Mouse (Mus musculus): Measurements from ENCODE around the gene Atf7ip2.
"Not testable (repeated sequence)": the region's sequence is repeated elsewhere in the genome, so short reads cannot be mapped to it uniquely, and the experiment has no call there.

Atf7ip2 gene

GRCm38 (mm10) chr16:10192679-10193506 lies at the start of gene Atf7ip2:
Atf7ip2 (plus strand) TSS chr16:10192712.
- DNase-seq (ENCODE audit: low read depth, low spot score) = peak; percentile 71

DNA sequence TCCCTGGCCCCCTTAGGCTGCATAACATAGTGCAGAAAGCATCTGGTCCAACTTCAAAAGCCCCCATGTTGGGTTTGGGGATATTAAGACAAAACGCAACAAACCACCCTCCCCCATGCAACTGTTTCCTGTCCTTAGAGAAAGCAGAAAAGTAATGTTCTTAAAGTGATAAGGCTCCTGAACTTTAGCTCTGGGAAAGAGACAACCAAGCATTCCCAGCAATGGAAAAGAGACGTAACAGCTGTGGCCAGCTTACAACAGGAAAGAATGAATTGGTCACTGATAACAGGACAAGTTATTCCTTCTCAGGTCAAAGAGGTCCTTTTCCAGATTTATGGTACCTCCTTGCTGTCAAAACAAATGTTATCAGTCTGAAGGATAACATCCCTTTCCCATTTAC lies 49.3 kb upstream of the Atf7ip2 start:
- DNase-seq (ENCODE audit: low read depth, low spot score) = no peak

GRCm38 (mm10) chr16:10147401-10147800 lies 45.1 kb upstream of the Atf7ip2 start:
- no peak for DNase-seq (ENCODE audit: low read depth, low spot score)

GRCm38 (mm10) chr16:10169123-10169905 lies 23.2 kb upstream of the Atf7ip2 start:
- DNase-seq (ENCODE audit: low read depth, low spot score) = no peak

DNA sequence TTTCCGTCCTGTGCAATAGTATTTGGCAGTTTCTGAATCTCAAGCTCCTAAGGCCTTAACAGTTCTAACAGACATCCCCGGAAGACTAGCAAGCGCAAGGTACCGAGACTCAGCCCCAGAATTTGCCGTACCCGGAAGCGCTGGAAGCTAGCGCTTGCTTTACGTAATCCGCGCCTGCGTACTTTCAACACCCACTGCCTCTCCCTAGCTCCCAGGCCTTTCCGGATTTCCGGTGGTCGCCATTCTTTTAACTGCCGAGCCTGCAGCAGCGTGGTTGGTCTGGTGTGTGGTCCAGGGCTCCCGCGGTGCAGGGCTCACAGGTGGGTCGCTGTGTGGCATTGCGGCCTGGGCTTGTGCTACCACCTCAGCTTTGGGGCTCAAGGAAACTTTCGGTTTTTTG lies 22.5 kb upstream of the Atf7ip2 start, which contains the start of gene Rpl39l:
TSS of gene Rpl39l (plus strand) at position 222 of the 400 bp plus-strand sequence.
- DNase-seq (ENCODE audit: low read depth, low spot score) = no peak

DNA sequence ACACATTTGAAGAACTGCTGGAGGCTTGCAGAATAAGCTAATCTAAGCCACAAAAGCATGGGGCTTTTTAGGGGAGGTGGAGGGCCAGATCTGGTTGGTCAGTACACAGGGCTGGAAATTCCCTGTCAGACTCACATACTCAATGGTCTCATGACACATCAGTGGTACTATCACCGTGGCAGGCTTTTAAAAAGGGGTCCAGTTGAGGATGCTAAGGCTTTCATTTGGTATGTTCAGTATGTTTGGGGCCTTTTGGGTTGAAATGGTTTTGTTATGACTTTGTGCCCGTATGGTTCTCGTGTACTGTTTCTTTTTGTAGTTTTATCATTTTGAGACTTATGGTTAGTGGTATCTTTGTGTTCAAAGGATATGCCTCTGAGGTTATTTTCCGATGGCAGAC lies 21.2 kb upstream of the Atf7ip2 start:
- DNase-seq (ENCODE audit: low read depth, low spot score) = no peak

- no peak for DNase-seq (ENCODE audit: low read depth, low spot score)
These were observed 20.2 kb upstream of the Atf7ip2 start for GRCm38 (mm10) chr16:10172179-10172820.

GRCm38 (mm10) chr16:10187461-10187860 lies 5.1 kb upstream of the Atf7ip2 start:
- DNase-seq (ENCODE audit: low read depth, low spot score) = not testable (repeated sequence)

- no peak for DNase-seq (ENCODE audit: low read depth, low spot score)
These were observed 16.3 kb downstream of the Atf7ip2 start for GRCm38 (mm10) chr16:10208777-10209176.

DNA sequence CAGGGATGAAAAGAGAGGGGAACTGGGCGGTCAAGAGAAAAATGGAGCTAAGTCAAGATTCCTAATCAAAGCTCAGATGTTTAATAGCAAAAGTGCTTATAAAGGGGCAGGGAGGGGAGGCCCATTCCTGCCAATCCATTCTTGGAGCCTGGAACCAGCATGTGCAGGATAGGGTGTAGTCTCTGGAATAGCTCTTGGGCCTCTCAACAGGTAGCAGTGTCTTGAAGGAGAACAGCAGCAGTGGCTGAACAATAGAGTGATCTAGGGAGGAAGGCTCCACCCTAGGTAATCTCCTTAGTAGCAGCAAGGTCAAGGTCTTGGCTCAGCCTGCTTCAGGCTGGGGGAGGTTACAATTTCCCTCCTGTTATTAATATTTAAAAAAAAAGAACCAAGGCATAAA lies 23.9 kb downstream of the Atf7ip2 start:
- DNase-seq (ENCODE audit: low read depth, low spot score) = not testable (repeated sequence)

GRCm38 (mm10) chr16:10217020-10217419 lies 24.5 kb downstream of the Atf7ip2 start:
- DNase-seq (ENCODE audit: low read depth, low spot score) = not testable (repeated sequence)

DNA sequence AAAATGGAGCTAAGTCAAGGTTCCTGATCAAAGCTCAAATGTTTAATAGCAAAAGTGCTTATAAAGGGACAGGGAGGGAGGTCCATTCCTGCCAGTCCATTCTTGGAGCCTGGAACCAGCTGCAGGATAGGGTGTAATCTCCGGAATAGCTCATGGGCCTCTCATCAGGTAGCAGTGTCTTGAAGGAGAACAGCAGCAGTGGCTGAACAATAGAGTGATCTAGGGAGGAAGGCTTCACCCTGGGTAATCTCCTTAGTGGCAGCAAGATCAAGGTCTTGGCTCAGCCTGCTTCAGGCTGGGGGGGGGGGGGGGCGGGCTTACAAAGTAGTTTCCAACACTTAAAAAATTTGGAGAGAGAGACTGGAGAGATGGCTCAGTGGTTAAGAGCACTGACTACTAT lies 34.8 kb downstream of the Atf7ip2 start:
- no peak for DNase-seq (ENCODE audit: low read depth, low spot score)

GRCm38 (mm10) chr16:10236601-10237000 lies 44.1 kb downstream of the Atf7ip2 start:
- no peak for DNase-seq (ENCODE audit: low read depth, low spot score)

GRCm38 (mm10) chr16:10253993-10254392 lies 61.5 kb downstream of the Atf7ip2 start:
- no peak for DNase-seq (ENCODE audit: low read depth, low spot score)

GRCm38 (mm10) chr16:10272256-10272655 lies 79.7 kb downstream of the Atf7ip2 start:
- peak; percentile 45 for DNase-seq (ENCODE audit: low read depth, low spot score)

DNA sequence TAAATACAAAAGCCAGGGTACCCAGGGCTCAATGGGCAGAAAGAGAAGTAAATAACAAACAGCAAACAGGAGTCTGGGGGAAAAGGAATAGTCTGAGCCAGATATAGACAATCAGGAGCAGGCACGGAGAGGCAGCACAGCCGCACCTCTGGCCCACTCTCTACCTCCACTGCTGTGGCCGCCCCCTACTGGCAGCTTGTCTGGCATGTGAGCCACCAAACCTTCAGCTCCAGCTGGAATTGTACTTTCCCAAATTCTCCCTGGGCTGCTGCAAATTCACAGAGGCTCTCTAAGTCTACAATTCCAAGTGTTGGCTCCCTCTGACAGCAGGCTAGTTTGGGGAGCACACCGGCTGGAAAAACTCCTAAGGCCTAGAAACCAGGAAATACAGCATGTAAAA lies 82.0 kb downstream of the Atf7ip2 start:
- DNase-seq (ENCODE audit: low read depth, low spot score) = no peak

DNA sequence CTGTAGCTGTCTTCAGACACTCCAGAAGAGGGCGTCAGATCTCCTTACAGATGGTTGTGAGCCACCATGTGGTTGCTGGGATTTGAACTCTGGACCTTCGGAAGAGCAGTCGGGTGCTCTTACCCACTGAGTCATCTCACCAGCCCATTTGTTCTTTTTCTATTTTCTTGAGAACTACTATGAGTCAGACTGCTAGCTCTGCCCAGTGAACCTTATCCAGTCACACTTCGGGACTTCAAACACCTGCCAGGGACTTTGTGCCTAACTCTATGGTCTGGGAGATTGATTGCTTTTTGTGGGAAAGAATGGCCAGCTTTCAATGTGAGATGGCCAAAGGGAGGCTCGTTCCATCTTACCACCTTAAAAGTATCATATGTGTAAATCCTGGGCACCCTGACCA lies 84.3 kb downstream of the Atf7ip2 start:
- not testable (repeated sequence) for DNase-seq (ENCODE audit: low read depth, low spot score)

DNA sequence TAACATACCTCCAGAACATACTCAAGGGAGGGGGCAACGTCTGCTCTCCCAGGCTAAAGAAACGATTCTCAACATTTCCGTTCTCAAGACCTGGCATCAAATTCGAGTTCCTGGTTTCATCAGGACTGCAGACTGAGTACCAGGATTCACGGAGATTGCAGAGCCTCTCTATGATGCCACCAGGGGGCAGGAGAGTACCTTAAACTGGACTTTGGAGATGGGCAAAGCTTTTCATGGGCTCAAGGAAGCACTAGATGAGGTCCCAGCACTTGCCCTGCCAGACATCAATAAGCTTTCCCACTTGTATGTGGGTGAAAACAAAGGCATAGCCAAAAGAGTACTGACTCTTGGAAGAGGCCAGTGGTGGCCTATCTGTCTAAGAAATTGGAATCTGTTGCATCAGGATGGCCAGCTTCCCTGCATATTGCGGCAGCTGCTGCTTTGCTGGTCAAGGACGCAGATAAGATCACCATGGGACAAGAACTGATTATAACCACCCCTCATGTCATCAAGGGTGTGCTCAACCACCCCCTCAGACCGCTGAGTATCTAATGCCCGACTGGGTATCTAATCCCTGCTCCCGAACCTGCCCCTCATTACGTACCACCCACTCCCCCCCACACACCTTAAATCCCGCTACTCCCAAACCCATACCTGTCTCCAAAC lies 87.9 kb downstream of the Atf7ip2 start:
- peak; percentile 73 for DNase-seq (ENCODE audit: low read depth, low spot score)

GRCm38 (mm10) chr16:10281890-10282289 lies 89.4 kb downstream of the Atf7ip2 start:
- DNase-seq (ENCODE audit: low read depth, low spot score) = no peak

DNA sequence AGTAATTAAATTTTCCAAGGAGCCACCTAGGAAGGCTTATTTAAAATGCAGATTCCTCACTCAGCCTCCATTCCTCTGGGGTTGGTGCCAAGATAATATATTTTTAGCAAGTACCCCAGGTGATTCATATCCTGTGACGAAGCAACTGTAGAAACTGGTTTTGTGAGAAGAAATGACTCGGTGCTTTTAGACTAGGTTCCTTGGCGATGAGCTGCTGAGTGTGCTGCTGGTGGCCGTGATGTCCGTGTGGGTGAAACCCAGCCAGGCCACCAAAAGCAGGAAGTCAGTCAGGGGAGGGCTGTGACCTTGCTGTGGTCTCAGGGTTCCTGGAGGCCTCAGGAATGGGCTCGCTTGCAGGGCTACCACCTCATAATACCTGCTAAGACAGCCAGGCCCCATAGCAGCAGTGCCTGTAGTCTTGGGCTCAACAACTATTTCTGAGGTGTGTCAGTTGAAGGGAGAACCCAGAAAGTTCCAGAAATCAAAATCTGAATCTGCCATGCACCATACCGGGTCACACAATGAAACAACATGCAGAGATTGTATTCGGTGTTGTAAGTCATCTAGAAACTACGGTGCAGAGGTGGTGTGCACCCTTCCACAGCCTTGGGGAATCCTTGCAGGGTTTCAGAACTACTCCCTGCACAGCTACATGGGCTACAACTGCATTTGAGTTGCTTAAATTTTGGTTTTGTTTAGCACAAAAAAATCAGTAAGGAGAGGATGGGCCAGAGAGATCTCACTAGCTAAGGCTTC lies 94.2 kb downstream of the Atf7ip2 start:
- no peak for DNase-seq (ENCODE audit: low read depth, low spot score)

GRCm38 (mm10) chr16:10288115-10288514 lies 95.6 kb downstream of the Atf7ip2 start:
- no peak for DNase-seq (ENCODE audit: low read depth, low spot score)
